Mouse (Mus musculus) ovary, postnatal 10 days (tissue): ENCODE data around the gene 2810021J22Rik.

Source experiments
- DNase-seq: peaks from one replicate; pipeline ENCODE4 v3.0.0; 2022; ENCODE audit warnings: low spot score

2810021J22Rik gene

GRCm38 (mm10) chr11:58916879-58917744, 50.1 kb downstream of the 2810021J22Rik start:
- DNase-seq = no peak

DNA sequence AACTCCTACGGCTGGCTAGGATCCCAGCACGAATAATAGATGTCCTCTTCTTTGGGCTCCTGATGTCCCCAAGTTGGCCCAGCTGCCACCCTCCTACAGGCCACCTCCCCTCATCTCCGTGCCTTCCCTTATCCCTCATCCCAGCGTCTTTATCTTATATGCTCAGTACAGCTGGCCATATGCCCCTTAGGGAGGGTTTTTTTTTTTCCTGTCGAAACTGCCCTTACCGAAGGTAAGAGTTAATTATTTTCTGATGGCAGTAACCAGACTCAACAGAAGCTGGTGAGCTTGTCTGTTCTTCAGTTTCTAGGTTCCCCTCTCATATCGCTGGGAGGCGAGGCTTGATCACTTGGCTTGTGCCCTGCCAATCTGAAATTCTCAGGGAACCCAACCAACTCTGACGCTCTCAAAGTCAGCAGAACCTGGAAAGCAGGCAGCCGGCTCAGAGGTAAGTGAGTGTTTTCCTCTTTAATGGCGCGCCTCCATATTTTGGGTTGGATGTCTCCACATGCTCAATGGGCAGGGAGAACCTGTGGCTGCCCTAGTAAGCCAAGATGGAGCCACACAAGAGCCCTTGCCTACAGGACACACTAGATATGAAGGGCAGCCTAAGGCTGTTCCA, 50.8 kb downstream of the 2810021J22Rik start, which contains the start of gene Btnl10:
Gene Btnl10, plus strand, starts transcription at position 164 of the 622 bp plus-strand sequence.
- DNase-seq = no peak

- no peak for DNase-seq
These were observed 51.7 kb downstream of the 2810021J22Rik start for GRCm38 (mm10) chr11:58918759-58919158.

DNA sequence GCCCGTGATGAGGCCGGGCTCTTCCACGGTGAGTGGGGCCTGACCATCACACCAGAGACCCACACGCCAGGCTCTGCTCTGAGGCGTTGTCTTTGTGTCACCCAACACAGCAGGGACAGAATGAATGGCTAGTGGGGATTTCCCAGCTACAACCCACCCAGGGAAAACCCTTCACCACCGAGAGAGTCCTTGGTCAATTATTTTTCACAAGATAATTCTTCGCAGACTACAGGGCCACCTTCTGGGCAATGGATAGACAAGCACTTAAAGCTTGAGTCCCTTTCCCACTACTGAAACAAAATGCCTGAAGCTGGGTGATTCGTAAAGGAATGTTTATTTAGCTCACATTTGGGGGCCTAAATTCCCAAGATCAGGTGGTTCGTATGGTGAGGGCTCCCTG, 55.4 kb downstream of the 2810021J22Rik start:
- no peak for DNase-seq

GRCm38 (mm10) chr11:58926651-58927050, 59.6 kb downstream of the 2810021J22Rik start:
- no peak for DNase-seq

DNA sequence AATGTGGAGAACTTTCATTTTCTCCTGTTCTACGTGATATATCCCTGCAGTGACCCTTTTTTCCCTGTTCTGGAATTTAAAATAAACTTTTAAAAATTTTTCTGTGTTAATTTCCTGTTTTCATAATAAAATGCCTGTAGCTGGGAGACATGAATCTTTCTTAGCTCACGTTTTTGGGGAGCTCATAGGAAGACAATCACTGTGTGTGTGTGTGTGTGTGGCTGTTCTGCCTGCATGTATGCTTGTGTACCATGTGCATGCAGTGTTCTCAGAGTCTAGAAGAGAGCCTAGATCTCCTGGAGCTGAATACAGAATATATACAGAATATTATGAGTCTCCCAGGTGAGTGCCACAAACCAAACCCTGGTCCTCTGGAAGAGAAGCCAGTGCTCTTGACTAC, 60.0 kb downstream of the 2810021J22Rik start:
- DNase-seq = no peak

GRCm38 (mm10) chr11:58927790-58928651, 61.0 kb downstream of the 2810021J22Rik start:
- no peak for DNase-seq

- no peak for DNase-seq
These were observed 62.0 kb downstream of the 2810021J22Rik start for GRCm38 (mm10) chr11:58929055-58929454.

- DNase-seq = no peak
These were observed 62.6 kb downstream of the 2810021J22Rik start for GRCm38 (mm10) chr11:58929641-58930040.

DNA sequence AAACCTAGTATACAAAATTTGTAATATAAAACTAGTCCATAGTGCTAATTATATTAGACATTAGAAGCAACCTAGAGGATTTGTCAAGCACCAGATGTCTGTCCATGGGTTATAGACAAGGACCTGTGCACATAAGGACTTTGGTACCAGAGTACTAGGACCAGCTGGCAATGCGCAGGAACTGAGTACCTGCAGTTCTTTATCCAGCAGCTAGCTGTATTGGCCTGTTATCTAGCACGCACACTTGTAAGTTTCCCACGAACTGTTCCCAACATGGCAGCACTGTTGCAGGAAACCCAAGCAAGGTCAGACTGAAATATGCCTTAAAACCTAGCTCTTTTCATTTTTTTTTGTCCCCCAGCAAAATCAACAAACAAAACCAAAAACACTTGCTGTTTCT, 63.2 kb downstream of the 2810021J22Rik start:
- no peak for DNase-seq

- DNase-seq = no peak
These were observed 64.6 kb downstream of the 2810021J22Rik start for GRCm38 (mm10) chr11:58931576-58931975.
